Mouse (Mus musculus) B cell, adult 62 days (primary cell): ENCODE measurements around the gene Celf5. TPM values are rescaled to one million over a fixed set of nuclear protein-coding genes. Genes with fewer than 3 reads are reported as not detected.

ENCODE experiments used
- total RNA-seq: library from RNA; stranded (reverse); gene quantifications from 4 replicates; pipeline ENCODE4 v1.2.4, GENCODE M21; 2023

The Celf5 gene
- not detected in 4 replicates for total RNA-seq

DNA sequence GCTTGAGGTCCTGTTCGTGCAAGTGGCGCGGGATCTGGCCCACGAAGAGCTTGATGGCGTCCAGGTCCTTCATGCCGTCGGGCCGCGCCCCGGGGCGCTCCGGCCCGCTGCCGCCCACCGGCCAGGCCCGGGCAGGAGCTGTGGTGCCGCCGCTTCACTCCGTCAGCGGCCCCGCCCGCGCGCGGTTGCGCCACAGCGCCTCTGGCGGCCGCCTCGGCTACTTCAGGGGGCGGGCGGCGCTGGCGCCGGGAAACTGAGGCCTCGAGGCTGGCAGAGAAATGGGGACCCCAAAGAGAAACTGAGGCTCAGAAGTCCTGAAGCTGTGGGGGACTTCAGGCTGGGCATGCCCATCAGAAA lies at the start of gene Celf5:
Celf5 (minus strand) TSS at position 177 of the 357 bp plus-strand sequence.

DNA sequence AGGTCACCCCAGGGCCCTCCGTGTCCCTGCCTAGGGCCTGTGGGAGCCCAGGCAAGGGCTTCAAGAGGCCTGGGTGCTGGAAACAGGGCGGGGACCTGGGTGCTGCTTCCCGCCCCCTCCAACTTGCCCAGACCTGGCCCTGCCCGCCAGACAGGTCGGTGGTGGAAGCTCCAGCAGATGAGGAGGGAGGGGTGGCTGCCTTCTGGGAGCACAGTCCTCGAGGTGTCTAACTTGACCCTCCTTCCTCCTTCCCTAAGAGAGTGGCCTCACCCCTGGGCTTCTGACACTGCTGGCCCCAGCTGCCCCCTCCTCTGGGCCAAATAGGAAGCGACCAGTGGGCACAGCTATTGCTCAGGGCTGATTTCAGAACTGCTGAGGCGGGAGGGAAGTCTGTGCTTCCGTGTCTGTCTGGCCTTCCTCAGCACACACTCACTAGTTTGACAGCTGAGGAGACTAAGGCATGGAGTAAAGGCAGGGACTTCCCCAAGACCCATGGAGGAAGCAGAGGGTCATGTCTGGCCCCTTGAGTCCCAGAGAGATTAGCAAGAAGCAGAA lies 41.6 kb upstream of the Celf5 start, which contains the start of gene Gna15:
Gna15 (minus strand) TSS at position 175 of the 555 bp plus-strand sequence.

DNA sequence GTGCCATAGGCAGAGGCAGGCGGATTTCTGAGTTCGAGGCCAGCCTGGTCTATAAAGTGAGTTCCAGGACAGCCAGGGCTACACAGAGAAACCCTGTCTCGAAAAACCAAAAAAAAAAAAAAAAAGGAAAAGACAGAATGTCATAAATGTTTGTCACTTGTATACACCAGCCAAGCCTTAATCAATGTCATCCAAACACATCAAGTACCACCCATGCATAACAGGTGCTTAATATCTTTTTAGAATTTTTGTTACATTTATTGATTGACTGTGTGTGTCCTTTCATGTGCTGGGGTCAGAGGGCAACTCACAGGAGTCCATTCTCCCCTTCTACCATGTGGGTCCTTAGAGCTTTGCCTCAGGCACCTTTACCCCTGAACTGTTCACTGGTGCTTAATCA lies 17.5 kb upstream of the Celf5 start, which contains the start of gene S1pr4:
S1pr4 (minus strand) TSS at position 101 of the 400 bp plus-strand sequence.

DNA sequence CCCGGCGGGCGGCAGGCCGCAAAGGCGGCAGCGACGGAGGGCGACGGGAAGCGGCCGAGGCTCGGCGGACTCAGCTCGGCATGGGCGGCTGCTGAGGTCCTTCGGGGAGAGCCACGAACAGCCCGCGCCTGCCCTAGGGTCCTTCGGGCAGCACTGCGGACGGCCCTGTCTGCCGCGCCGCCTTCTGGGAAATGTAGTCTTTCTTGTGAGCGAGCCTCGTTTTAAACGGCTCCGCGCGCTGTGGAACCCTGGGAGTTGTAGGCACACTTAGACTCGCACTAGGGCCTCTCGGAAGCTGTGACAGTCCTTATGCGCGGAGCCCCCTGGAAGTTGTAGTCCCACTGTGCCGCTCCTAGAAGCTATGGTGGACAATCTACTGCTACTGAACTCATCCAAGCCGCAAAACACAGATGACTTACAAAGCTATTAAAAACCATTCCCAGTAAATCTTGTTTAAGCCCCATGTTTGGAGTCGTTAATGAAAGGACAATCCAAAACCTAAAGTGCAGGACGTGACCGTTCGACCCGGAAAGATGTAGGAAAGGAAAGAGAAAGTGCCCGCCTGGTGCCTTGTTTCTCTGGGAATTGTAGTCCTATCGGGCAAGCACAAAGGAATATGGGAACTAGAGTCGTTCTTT lies 13.9 kb upstream of the Celf5 start, which contains the start of gene Ncln:
Ncln (minus strand) TSS at position 129 of the 638 bp plus-strand sequence.

DNA sequence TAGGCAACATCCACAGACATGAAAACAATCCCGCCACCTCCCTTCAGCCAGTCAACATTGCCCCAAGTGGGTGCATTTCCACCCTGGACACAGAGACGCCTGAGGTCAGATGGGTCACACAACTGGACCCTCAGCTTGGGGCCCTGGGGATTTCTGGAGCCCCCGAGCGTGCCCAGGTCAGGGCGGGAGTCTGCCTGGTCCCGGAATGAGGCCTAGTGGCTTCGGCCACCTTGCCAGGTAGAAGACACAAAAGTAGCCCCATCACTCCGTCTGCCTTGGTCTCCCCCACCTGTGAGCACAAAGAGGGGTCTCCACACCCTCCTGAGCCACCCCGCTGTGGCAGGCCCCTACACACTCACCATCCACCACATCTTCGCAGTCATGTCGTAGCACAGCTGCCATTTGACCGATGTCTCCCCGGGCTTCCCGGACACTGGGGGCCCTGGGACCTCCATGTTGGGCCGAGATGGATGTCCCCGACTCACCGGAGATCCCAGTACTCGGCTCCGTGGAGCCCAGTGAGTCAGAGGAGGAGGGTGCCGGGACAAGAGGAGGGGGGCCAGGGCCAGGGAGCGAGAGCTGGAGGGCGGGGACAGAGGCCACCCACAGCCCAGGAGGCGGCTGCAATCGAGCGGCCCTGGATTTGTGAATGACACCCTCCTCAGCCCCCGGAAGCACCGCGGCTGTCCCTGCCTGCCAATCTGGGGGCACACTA lies 27.2 kb downstream of the Celf5 start, which contains the start of gene Nfic:
Nfic (minus strand) TSS at position 455 of the 715 bp plus-strand sequence.

Other genes with a start within 250 kb of the Celf5 start
- gene Zfr2, start 249.6 kb downstream of the Celf5 start, total RNA-seq = 4.3 to 6.4 TPM (median 4.6 TPM) in 4 replicates
- 25.9 to 37.1 TPM (median 29.9 TPM) in 4 replicates for gene Matk, start 229.8 kb downstream of the Celf5 start, total RNA-seq
- 120 to 145 TPM (median 129 TPM) in 4 replicates for gene Mrpl54, start 215.8 kb downstream of the Celf5 start, total RNA-seq
- gene Apba3, start 215.7 kb downstream of the Celf5 start, total RNA-seq = 22.1 to 30.5 TPM (median 26.9 TPM) in 4 replicates
- 11.7 to 14.1 TPM (median 12.2 TPM) in 4 replicates for gene Tjp3, start 191.1 kb downstream of the Celf5 start, total RNA-seq
- 147 to 164 TPM (median 158 TPM) in 4 replicates for gene Pip5k1c, start 189.7 kb downstream of the Celf5 start, total RNA-seq
- 45.5 to 50.8 TPM (median 48.1 TPM) in 4 replicates for gene Cactin, start 161.6 kb downstream of the Celf5 start, total RNA-seq
- gene Tbxa2r, start 154.0 kb downstream of the Celf5 start, total RNA-seq = 3.3 to 4.4 TPM (median 3.7 TPM) in 4 replicates
- 0.57 to 1.1 TPM (median 0.80 TPM) in 4 replicates for gene Gipc3, start 139.4 kb downstream of the Celf5 start, total RNA-seq
- 71.5 to 76.8 TPM (median 75.7 TPM) in 4 replicates for gene Hmg20b, start 132.2 kb downstream of the Celf5 start, total RNA-seq
- 8.7 to 13.6 TPM (median 9.9 TPM) in 4 replicates for gene Mfsd12, start 125.2 kb downstream of the Celf5 start, total RNA-seq
- gene 4930404N11Rik, start 116.9 kb downstream of the Celf5 start, total RNA-seq = 5.0 to 8.0 TPM (median 6.8 TPM) in 4 replicates
- gene Fzr1, start 104.2 kb downstream of the Celf5 start, total RNA-seq = 41.9 to 52.4 TPM (median 51.6 TPM) in 4 replicates
- 37.0 to 49.1 TPM (median 44.0 TPM) in 4 replicates for gene Dohh, start 98.3 kb downstream of the Celf5 start, total RNA-seq
- gene Gm48551, start 98.2 kb downstream of the Celf5 start, total RNA-seq = 1.4 to 3.0 TPM (median 2.2 TPM) in 4 replicates
- gene Gm48552, start 93.7 kb downstream of the Celf5 start, total RNA-seq = 2.3 to 8.8 TPM (median 6.4 TPM) in 4 replicates
- gene Smim24, start 89.7 kb downstream of the Celf5 start, total RNA-seq = 4.3 to 8.4 TPM (median 7.4 TPM) in 4 replicates
- 18.3 to 24.4 TPM (median 19.5 TPM) in 4 replicates for gene Nfic, start 27.1 kb downstream of the Celf5 start, total RNA-seq
- gene Ncln, start 13.7 kb upstream of the Celf5 start, total RNA-seq = 99.6 to 113 TPM (median 106 TPM) in 4 replicates
- gene S1pr4, start 17.4 kb upstream of the Celf5 start, total RNA-seq = 48.2 to 59.1 TPM (median 54.6 TPM) in 4 replicates
- 5.1 to 6.6 TPM (median 5.9 TPM) in 4 replicates for gene Gna15, start 41.5 kb upstream of the Celf5 start, total RNA-seq
- 24.1 to 34.4 TPM (median 29.1 TPM) in 4 replicates for gene Gna11, start 62.5 kb upstream of the Celf5 start, total RNA-seq
- gene Aes, start 76.8 kb upstream of the Celf5 start, total RNA-seq = 294 to 321 TPM (median 315 TPM) in 4 replicates
- gene Tle2, start 91.9 kb upstream of the Celf5 start, total RNA-seq = 2.8 to 6.0 TPM (median 4.1 TPM) in 4 replicates
- 2.2 to 2.5 TPM in 2 of 4 replicates, not detected in the others for gene Tle6, start 118.4 kb upstream of the Celf5 start, total RNA-seq
- gene BC025920, start 123.6 kb upstream of the Celf5 start, total RNA-seq = 2.7 to 4.5 TPM (median 3.1 TPM) in 4 replicates
- gene Sirt6, start 145.1 kb upstream of the Celf5 start, total RNA-seq = 18.6 to 23.1 TPM (median 19.3 TPM) in 4 replicates
- gene Ankrd24, start 145.8 kb upstream of the Celf5 start, total RNA-seq = 1.1 to 3.1 TPM (median 1.5 TPM) in 4 replicates
- gene Gm10778, start 166.3 kb upstream of the Celf5 start, total RNA-seq = 1.2 to 2.7 TPM (median 2.2 TPM) in 4 replicates
- gene Zfp433, start 222.1 kb upstream of the Celf5 start, total RNA-seq = 4.7 to 10.9 TPM (median 7.2 TPM) in 4 replicates